Mouse (Mus musculus) kidney, embryonic 16.5 days (tissue): ENCODE results near the gene Bcas1. TPM values are rescaled to one million over a fixed set of nuclear protein-coding genes. Genes with fewer than 3 reads are reported as not detected.

Source experiments
- ATAC-seq: fragments of 200-750 bp; cut with Nextera tagmentation; 2 replicates; pipeline ENCODE4 v1.8.0; 2017; ENCODE audit warnings: moderate TSS enrichment; ENCODE audit not compliant: low FRiP score, low TSS enrichment
- H3K27ac ChIP-seq: fragments of 300-500 bp; sonication (generic); 2 replicates; pipeline ENCODE4 v1.5.1; 2014; ENCODE audit warnings: low read length
- H3K27me3 ChIP-seq: fragments of 300-500 bp; sonication (generic); 2 replicates; pipeline ENCODE4 v1.6.1; 2014; ENCODE audit warnings: low read length, control low read depth, mixed read lengths; ENCODE audit not compliant: insufficient read depth
- H3K36me3 ChIP-seq: fragments of 300-500 bp; sonication (generic); 2 replicates; pipeline ENCODE4 v1.6.1; 2014; ENCODE audit warnings: low read length, control low read depth, mixed read lengths; ENCODE audit not compliant: insufficient read depth
- H3K4me1 ChIP-seq: fragments of 300-500 bp; sonication (generic); 2 replicates; pipeline ENCODE4 v1.6.1; 2014; ENCODE audit warnings: low read length, control low read depth, mixed read lengths; ENCODE audit not compliant: insufficient read depth
- H3K4me2 ChIP-seq: fragments of 300-500 bp; sonication (generic); replicated peaks from 2 replicates; pipeline ENCODE4 v1.6.1; 2014; ENCODE audit warnings: low read depth, low read length
- H3K4me3 ChIP-seq: fragments of 300-500 bp; sonication (generic); 2 replicates; pipeline ENCODE4 v1.5.1; 2014; ENCODE audit warnings: mild to moderate bottlenecking, low read length
- H3K9ac ChIP-seq: fragments of 300-500 bp; sonication (generic); replicated peaks from 2 replicates; pipeline ENCODE4 v1.6.1; 2014; ENCODE audit warnings: low read length
- H3K9me3 ChIP-seq: fragments of 300-500 bp; sonication (generic); 2 replicates; pipeline ENCODE4 v1.6.1; 2016; ENCODE audit warnings: low read length, control low read depth
- WGBS: fragments of 180-500 bp; shearing (Covaris S2); extraction: QIAGEN DNeasy Blood & Tissue Kit; methylation state at CpG from one replicate; pipeline ENCODE4 v1.1.7; 2014; 5-methylcytosine and 5-hydroxymethylcytosine counted together
- polyA plus RNA-seq: library from polyadenylated mRNA; unstranded; fragments of >200 nt; fragmentation: Nextera tagmentation; extraction: Ambion mirVana; gene quantifications from 2 replicates; pipeline ENCODE4 v1.2.1, GENCODE M21; 2015

Bcas1 gene
- polyA plus RNA-seq, 1 experiment from 2014 or later = 0.66 TPM

GRCm38 (mm10) chr2:170356667-170357374 lies 70.8 kb downstream of the Bcas1 start:
- H3K4me2 ChIP-seq = no peak overlapping the region
- H3K9me3 ChIP-seq = no peaks in the 10 kb centered on the region
- no peaks in the 10 kb centered on the region for H3K27me3 ChIP-seq
- no peak overlapping the region for H3K4me3 ChIP-seq
- H3K27ac ChIP-seq = no peak overlapping the region
- ATAC-seq = 0 out of 2 replicates have a peak, but pooled peaks have one; percentile 51
- no peak overlapping the region for H3K9ac ChIP-seq
- no peaks in the 10 kb centered on the region for H3K36me3 ChIP-seq
- H3K4me1 ChIP-seq = no peaks in the 10 kb centered on the region
- WGBS = 68% methylated on average over 16 of the region's 16 CpGs

- Histone ChIP-seq H3K4me1 (0 out of 2 replicates have a peak, but pooled peaks cover 2% of the 10 kb centered on the region), H3K27me3 (no peaks in the 10 kb centered on the region), H3K4me3 (no peak overlapping the region), H3K36me3 (no peaks in the 10 kb centered on the region), H3K27ac (no peak overlapping the region), H3K4me2 (peak overlapping the region; percentile 44), H3K9ac (no peak overlapping the region), H3K9me3 (no peaks in the 10 kb centered on the region)
- 10% methylated on average over 10 of the region's 10 CpGs for WGBS
- peak; percentile 66 for ATAC-seq
These were observed 72.7 kb downstream of the Bcas1 start for GRCm38 (mm10) chr2:170354963-170355367.

GRCm38 (mm10) chr2:170352273-170352672 lies 75.4 kb downstream of the Bcas1 start:
- no peaks in the 10 kb centered on the region for H3K9me3 ChIP-seq
- H3K4me1 ChIP-seq = peaks cover 4% of the 10 kb centered on the region; the same call in 1 of the 2 replicates
- WGBS = 92% methylated on average over 4 of the region's 4 CpGs

GRCm38 (mm10) chr2:170351847-170352246 lies 75.8 kb downstream of the Bcas1 start:
- 93% methylated on average over 6 of the region's 6 CpGs for WGBS
- Histone ChIP-seq H3K9ac (no peak overlapping the region), H3K27ac (no peak overlapping the region), H3K9me3 (no peaks in the 10 kb centered on the region), H3K27me3 (no peaks in the 10 kb centered on the region), H3K4me2 (no peak overlapping the region), H3K4me3 (no peak overlapping the region), H3K36me3 (no peaks in the 10 kb centered on the region), H3K4me1 (peaks cover 5% of the 10 kb centered on the region; the same call in 1 of the 2 replicates)
- 0 out of 2 replicates have a peak, but pooled peaks have one; percentile 25 for ATAC-seq

More at GRCm38 (mm10) chr2:170352273-170352672, 75.4 kb downstream of the Bcas1 start:
- ATAC-seq = no peak
- Histone ChIP-seq H3K27me3 (no peaks in the 10 kb centered on the region), H3K27ac (no peak overlapping the region), H3K4me3 (no peak overlapping the region), H3K9ac (no peak overlapping the region), H3K4me2 (no peak overlapping the region), H3K36me3 (no peaks in the 10 kb centered on the region)

GRCm38 (mm10) chr2:170349784-170350183 lies 77.9 kb downstream of the Bcas1 start:
- no peaks in the 10 kb centered on the region for H3K27me3 ChIP-seq
- no peak overlapping the region for H3K27ac ChIP-seq
- H3K9me3 ChIP-seq = no peaks in the 10 kb centered on the region
- H3K9ac ChIP-seq = no peak overlapping the region
- no peaks in the 10 kb centered on the region for H3K36me3 ChIP-seq
- ATAC-seq = no peak
- WGBS = 66% methylated on average over 5 of the region's 5 CpGs
- H3K4me1 ChIP-seq = peaks cover 25% of the 10 kb centered on the region
- no peak overlapping the region for H3K4me2 ChIP-seq
- no peak overlapping the region for H3K4me3 ChIP-seq

- Histone ChIP-seq H3K4me1 (peaks cover 32% of the 10 kb centered on the region), H3K9ac (no peak overlapping the region), H3K36me3 (no peaks in the 10 kb centered on the region), H3K4me2 (no peak overlapping the region), H3K27ac (no peak overlapping the region), H3K27me3 (no peaks in the 10 kb centered on the region), H3K9me3 (no peaks in the 10 kb centered on the region), H3K4me3 (no peak overlapping the region)
- no peak for ATAC-seq
- 78% methylated on average over 19 of the region's 19 CpGs for WGBS
These were observed 78.5 kb downstream of the Bcas1 start for GRCm38 (mm10) chr2:170349096-170349495.

- H3K9me3 ChIP-seq = no peaks in the 10 kb centered on the region
- no peak overlapping the region for H3K4me3 ChIP-seq
- peaks cover 45% of the 10 kb centered on the region for H3K4me1 ChIP-seq
- 30% methylated on average over 8 of the region's 8 CpGs for WGBS
- no peak overlapping the region for H3K4me2 ChIP-seq
- no peaks in the 10 kb centered on the region for H3K36me3 ChIP-seq
- no peak overlapping the region for H3K27ac ChIP-seq
- no peak for ATAC-seq
- no peak overlapping the region for H3K9ac ChIP-seq
- no peaks in the 10 kb centered on the region for H3K27me3 ChIP-seq
These were observed 80.4 kb downstream of the Bcas1 start for GRCm38 (mm10) chr2:170347131-170347765.

- peaks cover 45% of the 10 kb centered on the region for H3K4me1 ChIP-seq
- ATAC-seq = peak; percentile 72
- no peaks in the 10 kb centered on the region for H3K27me3 ChIP-seq
- H3K9ac ChIP-seq = peak overlapping the region; percentile 53
- WGBS = 5% methylated on average over 5 of the region's 5 CpGs
- H3K36me3 ChIP-seq = no peaks in the 10 kb centered on the region
- no peaks in the 10 kb centered on the region for H3K9me3 ChIP-seq
- no peak overlapping the region for H3K4me3 ChIP-seq
- H3K4me2 ChIP-seq = peak overlapping the region; percentile 38
- H3K27ac ChIP-seq = peak overlapping the region; percentile 97
These were observed 82.2 kb downstream of the Bcas1 start for GRCm38 (mm10) chr2:170345410-170345793.

- H3K9ac ChIP-seq = peak overlapping the region; percentile 53
- H3K27me3 ChIP-seq = no peaks in the 10 kb centered on the region
- H3K27ac ChIP-seq = peak overlapping the region; percentile 97
- no peaks in the 10 kb centered on the region for H3K36me3 ChIP-seq
- peaks cover 43% of the 10 kb centered on the region for H3K4me1 ChIP-seq
- ATAC-seq = peak; percentile 7; the same call in 1 of the 2 replicates
- 6% methylated on average over 17 of the region's 18 CpGs for WGBS
- H3K9me3 ChIP-seq = no peaks in the 10 kb centered on the region
- H3K4me2 ChIP-seq = peak overlapping the region; percentile 38
- no peak overlapping the region for H3K4me3 ChIP-seq
These were observed 82.9 kb downstream of the Bcas1 start for GRCm38 (mm10) chr2:170344502-170345409.
